Mouse (Mus musculus): ENCODE data around the gene Rpl22l1.

- TF ChIP-seq TCF12 (IDR thresholded peaks at IDR 0.05; ENCODE audit: insufficient read depth, poor library complexity, severe bottlenecking) (no peak), POLR2AphosphoS2 (IDR thresholded peaks at IDR 0.05; ENCODE audit: insufficient read length, low read depth) (no peak), POLR2A (IDR thresholded peaks at IDR 0.05; ENCODE audit: insufficient read length, low read depth) (no peak), CEBPB (IDR thresholded peaks at IDR 0.05; ENCODE audit: insufficient read depth, poor library complexity, severe bottlenecking) (no peak), MYOG (IDR thresholded peaks at IDR 0.05; ENCODE audit: control insufficient read depth in 1 of 3, insufficient read depth in 1 of 3, insufficient read length in 2 of 3, low read depth in 2 of 3) (no peak), MAX (IDR thresholded peaks at IDR 0.05; ENCODE audit: low read depth) (no peak), USF1 (IDR thresholded peaks at IDR 0.05; ENCODE audit: low read depth) (no peak), SRF (IDR thresholded peaks at IDR 0.05; ENCODE audit: control insufficient read depth, insufficient read length, low read depth) (no peak)
These were observed 24.2 kb downstream of the Rpl22l1 start for GRCm38 (mm10) chr3:28829454-28829853.

All from myocyte (in vitro differentiated cells).